Mouse (Mus musculus) ES-Bruce4 (cell line): ENCODE results near the gene Bcl11b.

Experiments
- CTCF ChIP-seq: IDR thresholded peaks from one replicate; pipeline ENCODE4 v1.8.1; 2011; ENCODE audit warnings: low read depth, low read length
- POLR2A ChIP-seq: IDR thresholded peaks from one replicate; pipeline ENCODE4 v1.8.1; 2011; ENCODE audit warnings: low read length; ENCODE audit not compliant: insufficient read depth

DNA sequence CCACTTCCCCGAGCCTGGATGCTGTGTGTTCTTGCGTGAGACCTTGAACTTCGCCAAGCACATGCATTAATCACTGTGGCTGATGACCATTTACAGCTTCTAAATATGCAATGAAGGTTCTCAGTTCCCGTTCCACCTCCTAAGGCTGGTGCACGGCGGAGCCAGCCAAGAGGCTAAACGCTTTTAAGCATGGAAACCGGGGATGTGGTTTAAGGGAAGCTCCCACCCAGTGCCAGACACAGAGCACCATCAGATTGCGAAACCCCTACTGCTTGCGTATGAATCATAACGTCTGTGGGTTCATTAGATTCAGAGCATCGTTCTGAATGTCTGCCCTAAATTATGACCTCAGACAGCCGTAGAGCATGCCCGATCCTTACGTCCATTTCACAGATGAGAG, 41.6 kb downstream of the Bcl11b start:
- TF ChIP-seq CTCF: no peak
- TF ChIP-seq POLR2A: no peak
